Mouse (Mus musculus): Measurements from ENCODE around the gene Prkaa2. TPM values are rescaled to one million over a fixed set of nuclear protein-coding genes. Genes with fewer than 3 reads are reported as not detected.
"Not testable (repeated sequence)": the region's sequence is repeated elsewhere in the genome, so short reads cannot be mapped to it uniquely, and the experiment has no call there.

Gene Prkaa2
- polyA plus RNA-seq, 1 experiment from 2014 or later = 1.1 TPM

DNA sequence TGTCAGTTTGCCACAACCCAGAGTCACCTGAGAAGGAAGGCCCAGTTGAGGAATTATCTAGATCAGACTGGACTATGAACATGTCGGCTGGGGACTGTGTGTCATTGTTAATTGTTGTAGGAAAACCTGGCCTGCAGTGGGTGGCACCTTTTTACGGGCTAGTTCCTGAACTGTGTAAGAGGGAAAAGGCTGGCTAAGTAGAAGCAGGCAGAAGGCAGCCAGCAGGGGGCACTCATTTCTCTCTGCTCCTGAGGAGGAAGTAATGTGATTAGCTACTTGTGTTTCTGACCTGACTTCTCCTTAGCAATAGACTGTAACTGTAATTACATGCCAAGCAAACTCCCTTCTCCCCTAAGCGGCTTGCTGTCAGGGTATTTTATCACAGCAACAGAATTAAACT is 38.7 kb downstream of the Prkaa2 start:
- no peaks in the 10 kb centered on the region for H3K9me3 ChIP-seq

DNA sequence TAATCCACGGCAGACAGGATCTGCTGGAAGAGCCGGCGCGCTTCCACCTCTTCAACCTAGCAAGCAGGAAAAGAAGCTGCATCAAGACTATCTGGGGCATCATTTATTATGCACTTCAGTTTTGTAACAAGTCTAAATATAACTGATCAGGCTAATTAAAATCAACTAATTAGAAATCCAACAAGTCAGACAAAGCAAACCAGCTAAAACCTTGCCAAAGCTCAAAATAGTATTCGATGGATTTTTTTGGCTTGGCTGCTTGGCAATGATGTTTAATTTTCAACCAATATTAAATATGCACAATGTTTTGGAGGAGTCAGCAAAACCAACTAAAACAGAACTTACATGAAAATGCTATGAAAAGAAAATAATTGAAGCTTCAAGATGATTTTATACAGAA is 58.4 kb downstream of the Prkaa2 start:
- Histone ChIP-seq H3K27ac (replicated peaks) (no peak overlapping the region), H3K4me3 (no peak overlapping the region), H3K4me1 (no peaks in the 10 kb centered on the region), H3K9me3 (no peaks in the 10 kb centered on the region), H3K27me3 (replicated peaks; ENCODE audit: low read depth, poor library complexity, severe bottlenecking) (no peaks in the 10 kb centered on the region), H3K36me3 (replicated peaks) (no peaks in the 10 kb centered on the region)
- no peak for DNase-seq (ENCODE audit: low spot score)
- WGBS = 94% methylated on average over 5 of the region's 5 CpGs

More for the DNA sequence above, 38.7 kb downstream of the Prkaa2 start:
- Histone ChIP-seq H3K27ac (replicated peaks) (no peak overlapping the region), H3K36me3 (replicated peaks) (no peaks in the 10 kb centered on the region), H3K4me1 (no peaks in the 10 kb centered on the region), H3K4me3 (no peak overlapping the region), H3K27me3 (replicated peaks; ENCODE audit: low read depth, poor library complexity, severe bottlenecking) (no peaks in the 10 kb centered on the region)
- peak; percentile 76 for DNase-seq (ENCODE audit: low spot score)
- WGBS = 31% methylated on average over 3 of the region's 3 CpGs

- Histone ChIP-seq H3K27me3 (replicated peaks; ENCODE audit: low read depth, poor library complexity, severe bottlenecking) (no peaks in the 10 kb centered on the region), H3K9me3 (no peaks in the 10 kb centered on the region), H3K27ac (replicated peaks) (no peak overlapping the region), H3K4me3 (no peak overlapping the region), H3K36me3 (replicated peaks) (no peaks in the 10 kb centered on the region), H3K4me1 (0 out of 2 replicates have a peak, but pooled peaks cover 4% of the 10 kb centered on the region)
- DNase-seq (ENCODE audit: low spot score) = no peak
- 91% methylated on average over 1 of the region's 1 CpGs for WGBS
Observed at GRCm38 (mm10) chr4:105050041-105050440, 59.6 kb downstream of the Prkaa2 start.

DNA sequence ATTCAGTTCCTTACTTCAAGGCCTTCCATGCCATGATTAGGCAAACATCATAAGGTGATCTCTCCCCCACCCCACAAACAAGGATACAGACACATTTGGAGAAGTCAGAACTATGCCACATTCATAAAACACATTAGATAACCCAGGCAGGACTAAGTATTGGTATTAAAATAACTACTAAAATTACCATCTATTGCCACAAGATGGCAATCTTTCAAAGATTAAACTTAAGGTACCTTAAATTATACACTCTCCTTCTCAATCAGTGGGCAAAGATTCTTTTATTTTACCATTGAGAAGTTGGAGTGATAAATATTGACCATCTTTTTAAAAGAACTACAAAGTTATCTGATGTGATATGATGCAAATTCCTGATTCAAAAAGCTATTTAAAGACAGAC is 75.4 kb downstream of the Prkaa2 start:
- H3K9me3 ChIP-seq = no peaks in the 10 kb centered on the region
- H3K4me3 ChIP-seq = no peak overlapping the region
- no peak overlapping the region for H3K27ac ChIP-seq (replicated peaks)
- DNase-seq (ENCODE audit: low spot score) = no peak
- no peaks in the 10 kb centered on the region for H3K27me3 ChIP-seq (replicated peaks; ENCODE audit: low read depth, poor library complexity, severe bottlenecking)
- H3K36me3 ChIP-seq (replicated peaks) = no peaks in the 10 kb centered on the region
- H3K4me1 ChIP-seq = no peaks in the 10 kb centered on the region

- DNase-seq (ENCODE audit: low spot score) = no peak
- Histone ChIP-seq H3K27ac (replicated peaks) (no peak overlapping the region), H3K4me3 (no peak overlapping the region), H3K27me3 (replicated peaks; ENCODE audit: low read depth, poor library complexity, severe bottlenecking) (no peaks in the 10 kb centered on the region), H3K36me3 (replicated peaks) (no peaks in the 10 kb centered on the region), H3K9me3 (no peaks in the 10 kb centered on the region), H3K4me1 (no peaks in the 10 kb centered on the region)
- WGBS = 48% methylated on average over 7 of the region's 7 CpGs
Observed at GRCm38 (mm10) chr4:105033153-105033552, 76.5 kb downstream of the Prkaa2 start.

- no peaks in the 10 kb centered on the region for H3K27me3 ChIP-seq (replicated peaks; ENCODE audit: low read depth, poor library complexity, severe bottlenecking)
- H3K36me3 ChIP-seq (replicated peaks) = no peaks in the 10 kb centered on the region
- no peaks in the 10 kb centered on the region for H3K9me3 ChIP-seq
- no peak overlapping the region for H3K4me3 ChIP-seq
- no peak overlapping the region for H3K27ac ChIP-seq (replicated peaks)
- WGBS = 83% methylated on average over 8 of the region's 8 CpGs
- no peak for DNase-seq (ENCODE audit: low spot score)
- no peaks in the 10 kb centered on the region for H3K4me1 ChIP-seq
Observed at GRCm38 (mm10) chr4:105031104-105031503, 78.6 kb downstream of the Prkaa2 start.

GRCm38 (mm10) chr4:105027278-105027677 is 82.4 kb downstream of the Prkaa2 start:
- H3K9me3 ChIP-seq = no peaks in the 10 kb centered on the region
- H3K36me3 ChIP-seq (replicated peaks) = no peaks in the 10 kb centered on the region
- DNase-seq (ENCODE audit: low spot score) = no peak
- H3K4me3 ChIP-seq = no peak overlapping the region
- no peaks in the 10 kb centered on the region for H3K27me3 ChIP-seq (replicated peaks; ENCODE audit: low read depth, poor library complexity, severe bottlenecking)
- no peak overlapping the region for H3K27ac ChIP-seq (replicated peaks)
- H3K4me1 ChIP-seq = no peaks in the 10 kb centered on the region
- 82% methylated on average over 6 of the region's 6 CpGs for WGBS

DNA sequence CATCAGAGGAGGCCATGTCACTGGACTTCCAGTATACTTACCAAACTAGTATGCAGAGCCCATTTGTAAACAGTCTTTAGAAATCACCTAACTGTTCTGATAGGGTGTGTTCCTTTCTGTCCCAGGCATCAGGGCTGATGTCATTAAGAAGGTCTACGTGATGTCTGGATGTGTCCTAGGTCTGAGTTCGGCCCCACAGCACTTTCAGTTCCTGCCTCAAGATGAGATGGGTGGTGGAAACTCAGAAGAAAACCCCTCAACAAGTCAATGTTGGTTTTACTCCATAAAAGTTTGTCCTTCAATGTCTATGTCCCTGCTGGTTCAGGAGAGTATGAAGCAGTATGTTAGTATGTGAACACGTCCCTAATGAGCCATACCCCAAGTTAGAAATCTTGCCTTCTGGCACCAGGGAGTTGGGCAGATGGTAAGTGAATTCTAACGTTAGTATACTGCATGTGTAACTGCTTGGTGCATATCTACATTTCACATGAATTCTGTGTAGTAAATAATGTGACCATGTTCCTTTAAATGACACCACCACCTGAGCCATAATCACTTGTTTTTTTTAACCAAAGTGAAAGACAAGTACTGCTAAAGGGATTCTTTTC is 93.6 kb downstream of the Prkaa2 start:
- no peak overlapping the region for H3K27ac ChIP-seq (replicated peaks)
- 87% methylated on average over 4 of the region's 4 CpGs for WGBS
- no peak overlapping the region for H3K4me3 ChIP-seq
- no peak for DNase-seq (ENCODE audit: low spot score)
- no peaks in the 10 kb centered on the region for H3K9me3 ChIP-seq
- no peaks in the 10 kb centered on the region for H3K36me3 ChIP-seq (replicated peaks)
- no peaks in the 10 kb centered on the region for H3K27me3 ChIP-seq (replicated peaks; ENCODE audit: low read depth, poor library complexity, severe bottlenecking)
- H3K4me1 ChIP-seq = no peaks in the 10 kb centered on the region; the same call in 1 of the 2 replicates

DNA sequence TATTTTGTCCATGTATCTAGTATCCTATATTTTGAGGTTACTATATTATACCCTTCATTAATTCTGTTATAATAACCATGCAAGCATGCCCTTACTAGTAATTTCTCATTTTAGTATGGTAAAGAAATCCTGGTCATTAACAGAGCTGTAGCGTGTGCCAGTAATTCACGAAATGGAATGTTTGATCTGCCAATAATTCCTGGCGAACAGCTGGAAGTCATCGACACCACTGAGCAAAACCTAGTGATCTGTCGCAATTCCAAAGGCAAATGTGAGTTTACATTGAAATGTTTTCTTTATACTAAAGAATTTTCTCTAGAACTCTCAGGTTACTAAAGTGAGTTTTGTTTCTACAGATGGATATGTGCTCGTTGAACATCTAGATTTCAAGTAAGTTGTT is 94.2 kb downstream of the Prkaa2 start:
- Histone ChIP-seq H3K4me3 (no peak overlapping the region), H3K27me3 (replicated peaks; ENCODE audit: low read depth, poor library complexity, severe bottlenecking) (no peaks in the 10 kb centered on the region), H3K27ac (replicated peaks) (no peak overlapping the region), H3K4me1 (no peaks in the 10 kb centered on the region; the same call in 1 of the 2 replicates), H3K36me3 (replicated peaks) (no peaks in the 10 kb centered on the region), H3K9me3 (no peaks in the 10 kb centered on the region)
- 77% methylated on average over 6 of the region's 6 CpGs for WGBS
- DNase-seq (ENCODE audit: low spot score) = no peak

DNA sequence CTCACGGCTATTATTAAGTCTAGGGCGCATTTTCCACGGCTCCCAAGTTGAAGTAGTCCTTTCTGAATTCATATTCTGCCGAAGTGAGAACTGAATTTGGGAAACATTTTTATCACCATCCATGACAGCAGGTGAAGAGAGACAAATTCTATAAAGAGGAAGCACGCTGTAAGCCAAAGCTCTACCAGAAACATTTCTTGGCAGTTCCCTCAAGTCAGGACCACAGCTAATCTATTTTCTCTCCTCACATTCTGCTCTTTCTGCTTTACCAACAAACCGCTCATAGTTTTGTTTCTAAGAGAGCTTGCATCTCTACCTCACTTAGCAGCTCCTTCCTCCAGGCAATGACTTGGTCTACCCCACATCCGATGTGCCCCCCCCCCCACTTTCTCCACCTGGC is 96.0 kb downstream of the Prkaa2 start:
- no peak for DNase-seq (ENCODE audit: low spot score)
- Histone ChIP-seq H3K27ac (replicated peaks) (no peak overlapping the region), H3K36me3 (replicated peaks) (no peaks in the 10 kb centered on the region), H3K27me3 (replicated peaks; ENCODE audit: low read depth, poor library complexity, severe bottlenecking) (no peaks in the 10 kb centered on the region), H3K4me3 (no peak overlapping the region), H3K4me1 (no peaks in the 10 kb centered on the region), H3K9me3 (no peaks in the 10 kb centered on the region)
- WGBS = 91% methylated on average over 7 of the region's 7 CpGs

GRCm38 (mm10) chr4:105007360-105008018 is 102.2 kb downstream of the Prkaa2 start:
- Histone ChIP-seq H3K4me1 (no peaks in the 10 kb centered on the region), H3K27ac (replicated peaks) (no peak overlapping the region), H3K9me3 (no peaks in the 10 kb centered on the region), H3K4me3 (no peak overlapping the region), H3K27me3 (replicated peaks; ENCODE audit: low read depth, poor library complexity, severe bottlenecking) (no peaks in the 10 kb centered on the region), H3K36me3 (replicated peaks) (no peaks in the 10 kb centered on the region)
- 92% methylated on average over 4 of the region's 4 CpGs for WGBS
- DNase-seq (ENCODE audit: low spot score) = no peak

- not testable (repeated sequence) for H3K4me3 ChIP-seq; H3K36me3 ChIP-seq (replicated peaks); H3K4me1 ChIP-seq; H3K27ac ChIP-seq (replicated peaks); H3K9me3 ChIP-seq; DNase-seq (ENCODE audit: low spot score); H3K27me3 ChIP-seq (replicated peaks; ENCODE audit: low read depth, poor library complexity, severe bottlenecking)
- 81% methylated on average over 12 of the region's 12 CpGs for WGBS
Observed at GRCm38 (mm10) chr4:105004649-105005048, 105.0 kb downstream of the Prkaa2 start.

DNA sequence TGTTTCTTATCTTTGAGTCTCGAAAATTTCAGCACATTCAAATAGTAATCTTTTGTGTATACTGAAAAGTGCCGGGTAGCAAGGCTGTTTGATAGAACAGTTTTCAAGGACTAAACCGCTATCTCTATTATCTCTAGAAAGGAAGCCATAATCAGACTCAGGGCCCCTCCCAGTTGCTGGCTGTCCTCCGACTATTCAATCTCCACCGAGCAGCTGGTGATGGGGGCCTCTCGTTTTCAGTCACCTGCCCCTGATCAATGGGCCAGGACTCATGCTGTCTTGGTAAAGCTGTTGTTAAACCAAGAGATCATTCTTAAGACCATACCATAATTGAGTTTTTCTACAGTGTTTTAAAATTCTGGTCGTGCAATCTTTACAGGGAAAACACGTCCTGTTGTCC is 105.6 kb downstream of the Prkaa2 start:
- H3K27me3 ChIP-seq (replicated peaks; ENCODE audit: low read depth, poor library complexity, severe bottlenecking) = no peaks in the 10 kb centered on the region
- 84% methylated on average over 8 of the region's 8 CpGs for WGBS
- DNase-seq (ENCODE audit: low spot score) = no peak
- no peak overlapping the region for H3K4me3 ChIP-seq
- H3K27ac ChIP-seq (replicated peaks) = no peak overlapping the region
- H3K9me3 ChIP-seq = no peaks in the 10 kb centered on the region
- H3K36me3 ChIP-seq (replicated peaks) = no peaks in the 10 kb centered on the region
- H3K4me1 ChIP-seq = no peaks in the 10 kb centered on the region
